In genomic region chr1:182527261-182527766, GRCm38 (mm10) we compare ENCODE assay signal across 12 mouse cellular contexts. TPM values are rescaled to one million over a fixed set of nuclear protein-coding genes. Genes with fewer than 3 reads are reported as not detected.
DNase-seq lines count a peak whose midpoint lies in the region; ATAC-seq and TF ChIP-seq lines count a peak whose summit lies in the region.
"Had no signal": no experiment of that assay in that cellular context is flagged by ENCODE, and none has a peak within 500 bp of the region (broad histone marks: within the 10 kb centered on the region; RNA-seq: fewer than 3 reads in every experiment).

No protein-coding gene starts in this region.

- WGBS in liver, adult 2 months, result 62% methylated on average over 13 of the region's 13 CpGs
- 61% methylated on average over 13 of the region's 13 CpGs for WGBS in heart, embryonic 15.5 days
- WGBS in small intestine, adult 2 months, result 54% methylated on average over 13 of the region's 13 CpGs

- H3K36me3 ChIP-seq in liver, adult 2 months (ENCODE audit: control insufficient read depth, insufficient read depth, low read length), result no peaks in the 10 kb centered on the region
- no peaks in the 10 kb centered on the region for H3K36me3 ChIP-seq in heart, embryonic 15.5 days
- no peaks in the 10 kb centered on the region for H3K36me3 ChIP-seq in small intestine, adult 2 months (ENCODE audit: control insufficient read depth, insufficient read depth, low read length)
- H3K36me3 ChIP-seq: hindbrain, embryonic 15.5 days; midbrain, embryonic 12.5 days; neural tube, embryonic 12.5 days had no signal

- H3K27me3 ChIP-seq in liver, adult 2 months (ENCODE audit: control insufficient read depth, insufficient read depth, low read length), result no peaks in the 10 kb centered on the region
- no peaks in the 10 kb centered on the region for H3K27me3 ChIP-seq in heart, embryonic 15.5 days
- no peaks in the 10 kb centered on the region for H3K27me3 ChIP-seq in small intestine, adult 2 months (ENCODE audit: control insufficient read depth, insufficient read depth, low read length)
- H3K27me3 ChIP-seq: hindbrain, embryonic 15.5 days had no signal

- peak overlapping the region; percentile 29; the same call in 1 of the 2 replicates for H3K4me2 ChIP-seq in heart, embryonic 15.5 days

- H3K4me3 ChIP-seq in liver, adult 2 months (ENCODE audit: insufficient read depth, low read depth, low read length), result no peak overlapping the region
- H3K4me3 ChIP-seq in heart, embryonic 15.5 days, result 0 out of 2 replicates have a peak overlapping the region, but pooled peaks have one; percentile 4
- H3K4me3 ChIP-seq in small intestine, adult 2 months (ENCODE audit: low read depth, low read length), result no peak overlapping the region
- H3K4me3 ChIP-seq: hindbrain, embryonic 15.5 days; midbrain, embryonic 12.5 days; neural tube, embryonic 12.5 days had no signal

- no peaks in the 10 kb centered on the region for H3K79me2 ChIP-seq in liver, adult 2 months (ENCODE audit: control insufficient read depth, insufficient read depth, low read length)

- no peak for TF ChIP-seq POLR2A in liver, adult 2 months (IDR thresholded peaks at IDR 0.05; ENCODE audit: extremely low read depth, insufficient read depth, low read length)
- no peak for TF ChIP-seq POLR2A in small intestine, adult 2 months (IDR thresholded peaks at IDR 0.05; ENCODE audit: low read depth, low read length)

- H3K9ac ChIP-seq in liver, adult 2 months (ENCODE audit: low read depth, low read length), result no peak overlapping the region
- H3K9ac ChIP-seq in heart, embryonic 15.5 days, result 0 out of 2 replicates have a peak overlapping the region, but pooled peaks have one; percentile 38
- H3K9ac ChIP-seq: midbrain, embryonic 12.5 days; neural tube, embryonic 12.5 days had no signal

- no peaks in the 10 kb centered on the region for H3K9me3 ChIP-seq in heart, embryonic 15.5 days (replicated peaks)
- H3K9me3 ChIP-seq: hindbrain, embryonic 15.5 days; midbrain, embryonic 12.5 days; neural tube, embryonic 12.5 days had no signal

- H3K27ac ChIP-seq in liver, adult 2 months (replicated peaks; ENCODE audit: insufficient read depth, low read depth, low read length), result no peak overlapping the region
- no peak overlapping the region for H3K27ac ChIP-seq in heart, embryonic 15.5 days
- peak overlapping the region; percentile 69 for H3K27ac ChIP-seq in small intestine, adult 2 months (ENCODE audit: insufficient read depth, low read depth, low read length)
- H3K27ac ChIP-seq: hindbrain, embryonic 15.5 days; midbrain, embryonic 12.5 days; neural tube, embryonic 12.5 days had no signal

- no peaks in the 10 kb centered on the region; the same call in none of the 2 replicates for H3K4me1 ChIP-seq in liver, adult 2 months (ENCODE audit: control insufficient read depth, insufficient read depth, low read length)
- peaks cover 17% of the 10 kb centered on the region for H3K4me1 ChIP-seq in heart, embryonic 15.5 days (replicated peaks)
- peaks cover 22% of the 10 kb centered on the region for H3K4me1 ChIP-seq in small intestine, adult 2 months (ENCODE audit: control insufficient read depth, insufficient read depth, insufficient read length, low read length)

- TF ChIP-seq CTCF in liver, adult 2 months (IDR thresholded peaks at IDR 0.05; ENCODE audit: low read depth, low read length), result no peak
- TF ChIP-seq CTCF in small intestine, adult 2 months (IDR thresholded peaks at IDR 0.05; ENCODE audit: extremely low read depth, insufficient read length, insufficient replicate concordance, low read depth, low read length), result no peak

- peak; percentile 42 to 43 for DNase-seq in heart, adult 18-20 months
- no peak for DNase-seq in heart, postnatal 4 days
- DNase-seq in liver, adult 2 months (ENCODE audit: extremely low read depth, low read depth, low spot score), result peak; percentile 36
- no peak for DNase-seq in liver
- no peak for DNase-seq in natural killer cell, adult 2 months (ENCODE audit: low spot score in 2 of 2)
- no peak for DNase-seq in adrenal gland, postnatal 25 days

- no peak for ATAC-seq in heart, embryonic 15.5 days (replicated peaks; ENCODE audit: insufficient number of reproducible peaks, insufficient read depth, low FRiP score, low read depth)

RNA-seq across cellular contexts. Expression of gene Capn2, which starts 9.9 kb away (rescaled TPM):
- 10 to 100 TPM; 67.5 to 68.4 TPM for total RNA-seq in heart, adult 18-20 months (2021)
- total RNA-seq in heart, postnatal 4 days (2021), result 10 to 100 TPM; 86.6 to 89.9 TPM
- 27.8 and 28.1 TPM in 2 replicates for total RNA-seq in liver, adult 2 months (2014; rRNA removed)
- 9.3 and 10.3 TPM in 2 replicates for polyA plus RNA-seq in liver, adult 2 months (2012; rRNA removed)
- polyA plus RNA-seq in heart, embryonic 15.5 days (2015; fragmentation: Nextera tagmentation; extraction: Ambion mirVana), result 84.9 and 94.3 TPM in 2 replicates
- polyA plus RNA-seq in small intestine, adult 2 months (2012; rRNA removed), result 6.6 and 6.7 TPM in 2 replicates
- total RNA-seq in adrenal gland, postnatal 25 days (2021), result 52.1 and 56.2 TPM in 2 replicates

RNA-seq across cellular contexts. Expression of gene Capn8, which starts 37.5 kb away (rescaled TPM):
- total RNA-seq in heart, adult 18-20 months (2021), result not detected
- not detected for total RNA-seq in heart, postnatal 4 days (2021)
- 0.09 and 0.20 TPM in 2 replicates for total RNA-seq in liver, adult 2 months (2014; rRNA removed)
- polyA plus RNA-seq in liver, adult 2 months (2012; rRNA removed), result 0.04 TPM in 2 replicates
- not detected in 2 replicates for polyA plus RNA-seq in heart, embryonic 15.5 days (2015; fragmentation: Nextera tagmentation; extraction: Ambion mirVana)
- polyA plus RNA-seq in small intestine, adult 2 months (2012; rRNA removed), result 2.4 and 4.7 TPM in 2 replicates
- total RNA-seq in adrenal gland, postnatal 25 days (2021), result 0.30 TPM in 1 of 2 replicates, not detected in the other
- total RNA-seq: gastrocnemius, adult 8-10 months had no signal
- polyA plus RNA-seq: hindbrain, embryonic 15.5 days had no signal

Comparison
In these comparisons a context has a peak if more than half of its experiments do, and no peak if none do; other contexts are left out.
1. DNase-seq: peak in heart, adult 18-20 months (2 of 2) and liver, adult 2 months (single experiment); none in heart, postnatal 4 days (single experiment), liver (single experiment), natural killer cell, adult 2 months (0 of 2) and adrenal gland, postnatal 25 days (single experiment).